Mouse (Mus musculus): ENCODE data around the gene Hmgb1.

- TF ChIP-seq CTCF (IDR thresholded peaks at IDR 0.05; ENCODE audit: borderline replicate concordance, control insufficient read depth, extremely low read depth, insufficient read depth, low read length, poor library complexity): no peak
- no peak for TF ChIP-seq POLR2A (IDR thresholded peaks at IDR 0.05; ENCODE audit: control insufficient read depth, extremely low read depth, insufficient read depth, low read length, poor library complexity)
Measured at GRCm38 (mm10) chr5:149097841-149098240, 86.4 kb downstream of the Hmgb1 start.

Measured in thymus, adult 2 months (tissue).